Mouse (Mus musculus): Measurements from ENCODE around the gene Olfr266. TPM values are rescaled to one million over a fixed set of nuclear protein-coding genes. Genes with fewer than 3 reads are reported as not detected.

Olfr266 gene
- total and polyA plus RNA-seq, 3 experiments, result 0.27 TPM; not detected in 2

GRCm38 (mm10) chr3:106798079-106798478, 28.0 kb downstream of the Olfr266 start:
- Histone ChIP-seq H3K36me3 (replicated peaks) (no peaks in the 10 kb centered on the region), H3K9me3 (replicated peaks) (peaks cover 4% of the 10 kb centered on the region; the same call in 1 of the 2 replicates), H3K4me3 (ENCODE audit: low read depth, low read length) (no peak overlapping the region), H3K27me3 (ENCODE audit: insufficient read depth, low read length) (no peaks in the 10 kb centered on the region), H3K4me1 (ENCODE audit: insufficient read depth, low read depth, low read length) (no peaks in the 10 kb centered on the region)
- TF ChIP-seq GATA2 (IDR thresholded peaks at IDR 0.05; ENCODE audit: borderline replicate concordance, low read depth, low read length), result no peak
- no peak for TF ChIP-seq POLR2AphosphoS5 (IDR thresholded peaks at IDR 0.05; ENCODE audit: insufficient replicate concordance, low read depth, low read length)
- no peak for TF ChIP-seq GATA1 (IDR thresholded peaks at IDR 0.05; ENCODE audit: borderline replicate concordance, low read length)
- TF ChIP-seq TAL1 (conservative IDR thresholded peaks at IDR 0.05; ENCODE audit: low read depth, low read length), result no peak
- TF ChIP-seq CTCF (IDR thresholded peaks at IDR 0.05; ENCODE audit: low read depth, low read length), result no peak
- ATAC-seq (ENCODE audit: extremely low read depth, insufficient number of reproducible peaks, low FRiP score, poor library complexity, severe bottlenecking), result no peak
- DNase-seq (ENCODE audit: low spot score), result no peak

- ATAC-seq (ENCODE audit: extremely low read depth, insufficient number of reproducible peaks, low FRiP score, poor library complexity, severe bottlenecking), result peak; percentile 55; the same call in 1 of the 2 replicates
- Histone ChIP-seq H3K4me1 (ENCODE audit: insufficient read depth, low read depth, low read length) (no peaks in the 10 kb centered on the region), H3K4me3 (ENCODE audit: low read depth, low read length) (no peak within 1 kb of the TSS), H3K36me3 (replicated peaks) (no peaks in the 10 kb centered on the region), H3K27me3 (ENCODE audit: insufficient read depth, low read length) (no peaks in the 10 kb centered on the region), H3K9me3 (replicated peaks) (no peaks in the 10 kb centered on the region)
- no peak for DNase-seq (ENCODE audit: low spot score)
- TF ChIP-seq GATA2 (IDR thresholded peaks at IDR 0.05; ENCODE audit: borderline replicate concordance, low read depth, low read length) (no peak), GATA1 (IDR thresholded peaks at IDR 0.05; ENCODE audit: borderline replicate concordance, low read length) (no peak), POLR2AphosphoS5 (IDR thresholded peaks at IDR 0.05; ENCODE audit: insufficient replicate concordance, low read depth, low read length) (no peak)
Observed at GRCm38 (mm10) chr3:106789930-106790329, 36.2 kb downstream of the Olfr266 start, which contains the start of gene Cd53. TSS of gene Cd53 (minus strand) at chr3:106790149.

GRCm38 (mm10) chr3:106788440-106788887, 37.6 kb downstream of the Olfr266 start:
- H3K27me3 ChIP-seq (ENCODE audit: insufficient read depth, low read length), result no peaks in the 10 kb centered on the region
- TF ChIP-seq CTCF (IDR thresholded peaks at IDR 0.05; ENCODE audit: low read depth, low read length) (no peak), TAL1 (conservative IDR thresholded peaks at IDR 0.05; ENCODE audit: low read depth, low read length) (no peak), POLR2AphosphoS5 (IDR thresholded peaks at IDR 0.05; ENCODE audit: insufficient replicate concordance, low read depth, low read length) (no peak), GATA1 (IDR thresholded peaks at IDR 0.05; ENCODE audit: borderline replicate concordance, low read length) (no peak), GATA2 (IDR thresholded peaks at IDR 0.05; ENCODE audit: borderline replicate concordance, low read depth, low read length) (no peak)
- no peaks in the 10 kb centered on the region for H3K4me1 ChIP-seq (ENCODE audit: insufficient read depth, low read depth, low read length)
- ATAC-seq (ENCODE audit: extremely low read depth, insufficient number of reproducible peaks, low FRiP score, poor library complexity, severe bottlenecking), result peak; percentile 69
- no peak for DNase-seq (ENCODE audit: low spot score)
- H3K36me3 ChIP-seq (replicated peaks), result no peaks in the 10 kb centered on the region
- no peak overlapping the region for H3K4me3 ChIP-seq (ENCODE audit: low read depth, low read length)
- no peaks in the 10 kb centered on the region for H3K9me3 ChIP-seq (replicated peaks)

GRCm38 (mm10) chr3:106787972-106788371, 38.1 kb downstream of the Olfr266 start:
- Histone ChIP-seq H3K9me3 (replicated peaks) (no peaks in the 10 kb centered on the region), H3K4me3 (ENCODE audit: low read depth, low read length) (no peak overlapping the region), H3K36me3 (replicated peaks) (no peaks in the 10 kb centered on the region), H3K27me3 (ENCODE audit: insufficient read depth, low read length) (no peaks in the 10 kb centered on the region), H3K4me1 (ENCODE audit: insufficient read depth, low read depth, low read length) (no peaks in the 10 kb centered on the region)
- DNase-seq (ENCODE audit: low spot score), result no peak
- TF ChIP-seq GATA2 (IDR thresholded peaks at IDR 0.05; ENCODE audit: borderline replicate concordance, low read depth, low read length) (no peak), GATA1 (IDR thresholded peaks at IDR 0.05; ENCODE audit: borderline replicate concordance, low read length) (no peak), TAL1 (conservative IDR thresholded peaks at IDR 0.05; ENCODE audit: low read depth, low read length) (no peak)
- no peak for ATAC-seq (ENCODE audit: extremely low read depth, insufficient number of reproducible peaks, low FRiP score, poor library complexity, severe bottlenecking)

- Histone ChIP-seq H3K9me3 (replicated peaks) (no peaks in the 10 kb centered on the region), H3K4me1 (ENCODE audit: insufficient read depth, low read depth, low read length) (no peaks in the 10 kb centered on the region), H3K27me3 (ENCODE audit: insufficient read depth, low read length) (no peaks in the 10 kb centered on the region), H3K4me3 (ENCODE audit: low read depth, low read length) (no peak overlapping the region), H3K36me3 (replicated peaks) (no peaks in the 10 kb centered on the region)
- TF ChIP-seq GATA2 (IDR thresholded peaks at IDR 0.05; ENCODE audit: borderline replicate concordance, low read depth, low read length) (no peak), GATA1 (IDR thresholded peaks at IDR 0.05; ENCODE audit: borderline replicate concordance, low read length) (no peak), CTCF (IDR thresholded peaks at IDR 0.05; ENCODE audit: low read depth, low read length) (no peak), POLR2AphosphoS5 (IDR thresholded peaks at IDR 0.05; ENCODE audit: insufficient replicate concordance, low read depth, low read length) (no peak), TAL1 (conservative IDR thresholded peaks at IDR 0.05; ENCODE audit: low read depth, low read length) (no peak)
- no peak for ATAC-seq (ENCODE audit: extremely low read depth, insufficient number of reproducible peaks, low FRiP score, poor library complexity, severe bottlenecking)
- no peak for DNase-seq (ENCODE audit: low spot score)
Observed at GRCm38 (mm10) chr3:106785130-106785529, 41.0 kb downstream of the Olfr266 start.

- ATAC-seq (ENCODE audit: extremely low read depth, insufficient number of reproducible peaks, low FRiP score, poor library complexity, severe bottlenecking) (no peak), DNase-seq (ENCODE audit: low spot score) (no peak)
- Histone ChIP-seq H3K4me1 (ENCODE audit: insufficient read depth, low read depth, low read length) (no peaks in the 10 kb centered on the region), H3K27me3 (ENCODE audit: insufficient read depth, low read length) (no peaks in the 10 kb centered on the region), H3K9me3 (replicated peaks) (no peaks in the 10 kb centered on the region), H3K4me3 (ENCODE audit: low read depth, low read length) (no peak overlapping the region), H3K36me3 (replicated peaks) (no peaks in the 10 kb centered on the region)
- TF ChIP-seq GATA1 (IDR thresholded peaks at IDR 0.05; ENCODE audit: borderline replicate concordance, low read length), result no peak
- TF ChIP-seq CTCF (IDR thresholded peaks at IDR 0.05; ENCODE audit: low read depth, low read length), result no peak
- TF ChIP-seq POLR2AphosphoS5 (IDR thresholded peaks at IDR 0.05; ENCODE audit: insufficient replicate concordance, low read depth, low read length), result no peak
- no peak for TF ChIP-seq GATA2 (IDR thresholded peaks at IDR 0.05; ENCODE audit: borderline replicate concordance, low read depth, low read length)
- TF ChIP-seq TAL1 (conservative IDR thresholded peaks at IDR 0.05; ENCODE audit: low read depth, low read length), result no peak
Observed at GRCm38 (mm10) chr3:106771834-106772233, 54.3 kb downstream of the Olfr266 start.

Other genes starting within 250 kb of the Olfr266 start
- gene Lrif1, start 141.3 kb downstream of the Olfr266 start, total RNA-seq (2014; fragmentation: Nextera tagmentation), result 81.6 and 103 TPM in 2 replicates
- gene Lrif1, start 141.3 kb downstream of the Olfr266 start, total RNA-seq (2017), result 45.2 and 51.0 TPM in 2 replicates
- 2.0 and 2.3 TPM in 2 replicates for gene Lrif1, start 141.3 kb downstream of the Olfr266 start, polyA plus RNA-seq (2012)
- 2.2 and 3.1 TPM in 2 replicates for gene Cd53, start 36.1 kb downstream of the Olfr266 start, total RNA-seq (2014; fragmentation: Nextera tagmentation)
- gene Cd53, start 36.1 kb downstream of the Olfr266 start, total RNA-seq (2017), result 87.3 and 103 TPM in 2 replicates
- gene Cd53, start 36.1 kb downstream of the Olfr266 start, polyA plus RNA-seq (2012), result 0.02 and 0.03 TPM in 2 replicates
- not detected in 2 replicates for gene Kcna3, start 209.9 kb upstream of the Olfr266 start, total RNA-seq (2014; fragmentation: Nextera tagmentation)
- not detected in 2 replicates for gene Kcna3, start 209.9 kb upstream of the Olfr266 start, total RNA-seq (2017)
- not detected in 2 replicates for gene Kcna3, start 209.9 kb upstream of the Olfr266 start, polyA plus RNA-seq (2012)